27 mouse cellular contexts compared by ENCODE assay signal in the genomic region with DNA sequence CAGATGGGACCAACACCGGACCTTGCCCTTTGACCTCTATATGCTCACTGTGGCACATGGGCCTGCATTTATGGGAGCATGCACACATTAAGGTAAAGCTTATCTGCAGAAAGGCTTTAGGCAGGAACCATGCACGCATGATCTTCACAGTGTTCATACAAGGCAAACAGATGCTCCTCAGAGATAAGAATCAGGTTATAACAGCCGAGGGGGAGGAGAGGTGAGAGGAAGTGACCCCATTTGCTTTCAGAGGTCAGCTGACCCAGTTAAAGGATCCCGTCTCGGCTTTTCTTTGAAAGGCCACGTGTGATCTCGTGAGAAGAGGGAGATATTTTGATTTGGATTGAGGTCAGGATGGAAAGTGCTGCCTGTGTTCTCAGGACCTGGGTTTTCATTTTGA. TPM values are rescaled to one million over a fixed set of nuclear protein-coding genes. Genes with fewer than 3 reads are reported as not detected.
A peak's percentile ranks its signal among the peaks of the same experiment; 100 is the strongest.
DNase-seq lines count a peak whose midpoint lies in the region; ATAC-seq lines count a peak whose summit lies in the region.
"Had no signal": no experiment of that assay in that cellular context is flagged by ENCODE, and none has a peak within 500 bp of the region (broad histone marks: within the 10 kb centered on the region; RNA-seq: fewer than 3 reads in every experiment).

No protein-coding gene starts in this region.

- H3K4me3 ChIP-seq in lung, embryonic 15.5 days: no peak overlapping the region
- H3K4me3 ChIP-seq: hindbrain, embryonic 10.5 days; intestine, embryonic 15.5 days; layer of hippocampus, adult 2 months; limb, embryonic 13.5 days; liver, embryonic 12.5 days; megakaryocyte, embryonic 14.5 days; midbrain, embryonic 15.5 days; myocyte; neural tube, embryonic 15.5 days had no signal

- DNase-seq in lung, postnatal 25 days (ENCODE audit: low spot score): no peak
- peak; percentile 12 for DNase-seq in embryo, embryonic 11 days
- DNase-seq in retina, postnatal 1 day: peak; percentile 20
- peak; percentile 57 for DNase-seq in thymus, postnatal 4 days
- no peak for DNase-seq in Muller cell, postnatal 12 days (ENCODE audit: inconsistent ontology term)
- DNase-seq in left cerebral cortex, postnatal 4 days: no peak
- DNase-seq in layer of hippocampus, adult 8-10 months (ENCODE audit: low spot score in 2 of 2): no peak
- DNase-seq: adrenal gland, postnatal 25 days; cerebellum, adult 9-10 months; gastrocnemius, postnatal 36 days; kidney, adult 8-10 months; kidney, postnatal 25 days; lung, adult 2 months; lung, postnatal 36 days had no signal

- H3K9me3 ChIP-seq in lung, embryonic 15.5 days: no peaks in the 10 kb centered on the region
- H3K9me3 ChIP-seq: hindbrain, embryonic 10.5 days; intestine, embryonic 15.5 days; limb, embryonic 13.5 days; liver, embryonic 12.5 days; midbrain, embryonic 15.5 days; neural tube, embryonic 15.5 days had no signal

- no peak overlapping the region for H3K9ac ChIP-seq in lung, embryonic 15.5 days
- H3K9ac ChIP-seq: intestine, embryonic 15.5 days; limb, embryonic 13.5 days; liver, embryonic 12.5 days; midbrain, embryonic 15.5 days; neural tube, embryonic 15.5 days had no signal

- no peak overlapping the region for H3K27ac ChIP-seq in lung, embryonic 15.5 days
- H3K27ac ChIP-seq: hindbrain, embryonic 10.5 days; intestine, embryonic 15.5 days; layer of hippocampus, adult 2 months; limb, embryonic 13.5 days; liver, embryonic 12.5 days; midbrain, embryonic 15.5 days; neural tube, embryonic 15.5 days; stomach, postnatal 0 days had no signal

- 40% methylated on average over 7 of the region's 7 CpGs for WGBS in lung, embryonic 15.5 days

- 0 out of 2 replicates have a peak, but pooled peaks have one; percentile 35 for ATAC-seq in lung, embryonic 15.5 days (ENCODE audit: borderline replicate concordance, extremely low read depth, low FRiP score, low TSS enrichment)
- ATAC-seq: forebrain, embryonic 16.5 days; hindbrain, embryonic 16.5 days; intestine, embryonic 15.5 days; liver, embryonic 12.5 days; midbrain, embryonic 15.5 days had no signal

- intact Hi-C loops in left cerebral cortex, postnatal 4 days (cut with DNase I): loop anchor here (10.0 kb wide), 1 partner anchor 737 kb away; no protein-coding TSS in a partner anchor

- no peaks in the 10 kb centered on the region for H3K4me1 ChIP-seq in lung, embryonic 15.5 days
- H3K4me1 ChIP-seq: intestine, embryonic 15.5 days; limb, embryonic 13.5 days; liver, embryonic 12.5 days; megakaryocyte, embryonic 14.5 days; midbrain, embryonic 15.5 days; neural tube, embryonic 15.5 days had no signal

- H3K36me3 ChIP-seq in lung, embryonic 15.5 days: no peaks in the 10 kb centered on the region
- H3K36me3 ChIP-seq: hindbrain, embryonic 10.5 days; intestine, embryonic 15.5 days; limb, embryonic 13.5 days; liver, embryonic 12.5 days; midbrain, embryonic 15.5 days; neural tube, embryonic 15.5 days had no signal

- H3K4me2 ChIP-seq in lung, embryonic 15.5 days: no peak overlapping the region
- H3K4me2 ChIP-seq: intestine, embryonic 15.5 days; limb, embryonic 13.5 days; liver, embryonic 12.5 days; midbrain, embryonic 15.5 days; neural tube, embryonic 15.5 days had no signal

- H3K27me3 ChIP-seq in lung, embryonic 15.5 days: no peaks in the 10 kb centered on the region
- H3K27me3 ChIP-seq: intestine, embryonic 15.5 days; limb, embryonic 13.5 days; liver, embryonic 12.5 days; megakaryocyte, embryonic 14.5 days; midbrain, embryonic 15.5 days; neural tube, embryonic 15.5 days had no signal

RNA-seq across cellular contexts. Expression of a gene that starts 40.2 kb away (rescaled TPM):
- 53.2 and 55.2 TPM in 2 replicates for polyA plus RNA-seq in lung, embryonic 15.5 days (2015; fragmentation: Nextera tagmentation; extraction: Ambion mirVana)
- 10 to 100 TPM; 27.6 to 29.0 TPM for total RNA-seq in left cerebral cortex, postnatal 4 days (2021)
- 10 to 100 TPM; 24.0 to 29.4 (median 26.5) TPM for total RNA-seq in layer of hippocampus, adult 8-10 months (2022)

Comparison
In these comparisons a context has a peak if more than half of its experiments do, and no peak if none do; other contexts are left out.
1. DNase-seq: peak in embryo, embryonic 11 days (single experiment), retina, postnatal 1 day (single experiment) and thymus, postnatal 4 days (single experiment); none in lung, postnatal 25 days (single experiment), Muller cell, postnatal 12 days (single experiment), left cerebral cortex, postnatal 4 days (single experiment) and layer of hippocampus, adult 8-10 months (0 of 2).